Mouse (Mus musculus): ENCODE data around the gene Vmn1r202.
"Not testable (repeated sequence)": the region's sequence is repeated elsewhere in the genome, so short reads cannot be mapped to it uniquely, and the experiment has no call there.

Vmn1r202 gene

DNA sequence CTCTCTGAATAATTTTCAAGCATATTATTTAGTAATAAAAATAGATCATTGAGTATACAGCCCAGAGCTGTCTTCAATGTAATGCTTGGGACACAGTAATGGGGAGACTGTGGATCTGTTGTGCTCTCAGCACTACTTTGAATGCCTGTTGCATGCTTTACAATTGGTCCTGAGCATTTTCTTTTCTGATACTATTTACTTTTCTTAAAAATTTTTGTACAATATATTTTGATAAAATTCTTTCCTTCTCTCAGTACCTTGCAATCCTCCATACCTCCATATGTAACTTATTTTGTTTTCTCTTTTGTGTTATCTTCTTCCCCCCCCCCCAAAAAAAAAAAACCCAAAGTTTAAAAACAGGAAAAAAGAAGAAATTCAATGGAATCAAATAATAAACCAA is at the start of gene Vmn1r202:
Gene Vmn1r202, minus strand, starts transcription at position 101 of the 400 bp plus-strand sequence.
- no peak for DNase-seq (ENCODE audit: low read depth, low spot score)

DNA sequence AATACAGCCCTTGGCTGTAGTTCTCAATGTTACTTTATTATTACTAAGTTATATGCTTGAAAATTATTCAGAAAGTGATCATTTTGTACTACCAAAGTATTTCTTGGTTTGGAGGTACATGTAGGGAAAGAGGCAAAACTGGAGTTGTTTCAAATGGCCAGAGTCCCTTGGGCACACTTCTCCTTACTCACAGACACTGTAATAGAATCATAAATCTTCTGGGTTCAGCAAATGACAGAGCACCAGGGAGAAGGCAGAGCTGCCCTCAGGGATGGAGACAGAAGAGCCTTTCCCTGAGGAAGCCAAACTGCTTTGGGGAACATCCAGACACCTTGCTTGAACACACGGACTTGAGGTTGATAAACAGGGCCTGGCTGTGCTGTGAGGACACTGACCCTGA is 47.7 kb upstream of the Vmn1r202 start, which contains the start of gene Vmn1r204:
Gene Vmn1r204, plus strand, starts transcription at position 301 of the 400 bp plus-strand sequence.
- not testable (repeated sequence) for DNase-seq (ENCODE audit: low read depth, low spot score)

DNA sequence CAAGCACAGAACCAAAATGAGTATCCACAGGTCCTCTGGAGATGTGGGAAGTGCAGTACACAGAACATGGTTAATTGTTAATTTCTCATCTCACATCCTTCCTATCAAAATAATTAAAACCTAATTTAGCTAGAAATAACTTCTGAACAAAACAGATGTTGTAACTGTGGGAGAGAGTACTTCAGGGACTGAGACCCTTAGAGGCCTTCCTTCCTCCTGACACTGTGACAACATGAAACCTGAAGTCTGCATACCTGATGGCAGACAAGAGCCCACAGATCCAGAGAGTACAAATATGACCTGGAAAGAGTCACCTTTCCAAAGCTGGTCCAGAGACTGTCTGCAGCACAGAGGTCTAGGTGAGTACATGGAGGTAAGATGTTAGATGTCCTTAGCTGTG is 12.6 kb upstream of the Vmn1r202 start, which contains the start of gene Vmn1r203:
Gene Vmn1r203, plus strand, starts transcription at position 301 of the 400 bp plus-strand sequence.
- DNase-seq (ENCODE audit: low read depth, low spot score) = no peak

DNA sequence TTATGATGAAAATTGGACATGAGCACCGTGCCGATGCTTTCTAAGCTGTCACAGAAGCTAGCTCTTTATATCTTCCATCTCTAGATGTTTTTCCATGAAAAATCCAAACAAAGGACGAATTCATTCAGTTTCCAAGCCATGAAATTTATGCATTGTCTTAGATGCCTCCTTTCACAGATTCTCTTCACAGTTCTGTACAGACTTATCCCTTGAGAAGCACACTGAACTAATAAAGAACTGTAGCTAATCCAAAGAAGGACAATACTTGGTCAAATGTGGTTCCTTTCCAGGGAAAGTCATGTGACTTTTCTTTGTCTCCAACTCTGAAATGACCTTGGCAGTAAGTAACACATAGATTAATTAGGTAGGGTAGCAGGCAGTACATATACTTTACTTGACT is 2.8 kb downstream of the Vmn1r202 start:
- DNase-seq (ENCODE audit: low read depth, low spot score) = no peak

DNA sequence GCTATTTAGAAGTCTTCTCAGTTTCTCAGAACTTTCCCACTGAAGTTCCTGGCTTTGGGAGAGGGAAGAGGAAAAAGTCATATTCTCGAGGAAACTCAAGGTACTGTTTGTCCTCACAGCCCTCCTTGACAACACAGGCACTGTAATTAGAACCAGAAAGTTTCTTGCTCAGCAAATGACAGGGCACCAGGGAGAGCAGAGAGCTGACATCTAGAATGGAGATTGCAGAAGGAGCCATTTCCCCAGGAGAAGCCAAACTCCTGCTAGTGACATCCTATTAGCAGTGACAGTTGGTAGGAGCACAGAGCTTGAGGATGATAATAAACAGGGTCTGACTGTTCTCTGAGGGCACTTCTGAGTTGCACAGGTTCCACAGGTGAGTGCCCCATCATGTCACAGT is 33.6 kb downstream of the Vmn1r202 start, which contains the start of gene Vmn1r201:
Gene Vmn1r201, plus strand, starts transcription at position 301 of the 400 bp plus-strand sequence.
- DNase-seq (ENCODE audit: low read depth, low spot score) = no peak

DNA sequence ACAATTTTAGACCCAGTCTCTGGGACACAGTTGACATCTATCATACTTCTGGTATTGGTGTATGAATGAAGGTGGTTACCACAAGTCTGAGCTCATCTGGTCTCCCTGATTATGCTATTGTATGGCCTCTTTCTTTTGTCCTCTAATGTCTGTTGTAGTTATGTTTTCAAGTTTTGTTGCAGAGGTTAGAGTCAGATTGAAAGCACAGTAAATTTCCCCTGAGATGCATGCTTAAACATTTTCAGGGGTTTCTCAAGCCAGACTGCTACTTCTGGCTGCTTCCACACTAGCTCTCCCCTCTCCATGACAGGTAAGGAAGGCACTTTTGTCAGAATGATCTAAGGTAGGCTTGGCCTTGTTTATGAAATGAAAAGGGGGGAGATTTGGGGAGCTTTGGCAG is 50.0 kb downstream of the Vmn1r202 start:
- DNase-seq (ENCODE audit: low read depth, low spot score) = no peak
